Mouse (Mus musculus): ENCODE measurements at regions not wholly inside any gene's neighbourhood (a gene's known extent, or its start where the extent isn't known, plus 50 kb on each side); places are given as distances from the start of the nearest gene placed in this dataset. TPM values are rescaled to one million over a fixed set of nuclear protein-coding genes. Genes with fewer than 3 reads are reported as not detected.

DNA sequence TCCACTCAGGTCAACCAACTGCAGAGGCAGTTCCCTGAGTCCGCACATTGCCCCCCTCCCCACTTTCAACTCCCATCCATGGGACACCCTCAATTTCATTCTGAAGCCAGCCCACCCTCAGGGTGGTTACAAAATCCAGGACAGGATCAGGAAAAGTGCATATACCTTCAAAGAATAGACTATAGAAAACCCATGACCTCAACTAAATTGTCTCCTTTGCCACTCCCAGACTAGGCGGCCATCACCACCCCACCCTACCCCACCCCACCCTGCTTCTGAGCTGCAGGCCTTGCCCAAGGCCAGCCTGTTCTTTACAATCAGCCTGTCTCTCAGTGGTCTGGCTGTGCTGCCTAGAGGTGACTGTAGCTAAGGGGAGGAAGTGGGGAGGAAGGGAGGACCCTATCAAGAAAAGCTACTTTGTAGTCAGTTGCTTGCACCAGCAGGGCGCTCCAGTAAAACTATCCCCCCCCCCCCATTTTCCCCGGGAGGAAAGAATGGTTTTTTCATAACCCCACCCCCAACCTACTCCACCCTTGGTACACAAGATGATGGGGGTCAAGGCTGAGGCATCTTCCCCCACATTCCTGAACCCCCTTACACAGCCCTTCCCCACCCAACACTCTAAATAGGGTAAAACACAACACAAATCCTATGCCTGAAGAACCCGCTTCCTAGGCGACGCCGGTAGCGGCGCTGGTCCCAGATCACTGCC is 490.9 kb downstream of the Prss52 start:
- Histone ChIP-seq H3K4me3 (ENCODE audit: low read length) (no peak overlapping the region), H3K4me1 (ENCODE audit: control insufficient read depth, insufficient read depth, low read length) (peaks cover 10% of the 10 kb centered on the region; the same call in 1 of the 2 replicates), H3K9me3 (ENCODE audit: control insufficient read depth, low read length) (no peaks in the 10 kb centered on the region), H3K9ac (ENCODE audit: low read depth, low read length) (no peak overlapping the region), H3K36me3 (ENCODE audit: control insufficient read depth, insufficient read depth, low read length) (no peaks in the 10 kb centered on the region), H3K27me3 (ENCODE audit: control insufficient read depth, insufficient read depth, low read length) (peaks cover 27% of the 10 kb centered on the region), H3K4me2 (replicated peaks; ENCODE audit: low read depth, low read length) (no peak overlapping the region), H3K27ac (ENCODE audit: low read depth, low read length) (no peak overlapping the region)
- 57% methylated on average over 9 of the region's 10 CpGs for WGBS
- ATAC-seq (ENCODE audit: low FRiP score, low TSS enrichment): no peak

DNA sequence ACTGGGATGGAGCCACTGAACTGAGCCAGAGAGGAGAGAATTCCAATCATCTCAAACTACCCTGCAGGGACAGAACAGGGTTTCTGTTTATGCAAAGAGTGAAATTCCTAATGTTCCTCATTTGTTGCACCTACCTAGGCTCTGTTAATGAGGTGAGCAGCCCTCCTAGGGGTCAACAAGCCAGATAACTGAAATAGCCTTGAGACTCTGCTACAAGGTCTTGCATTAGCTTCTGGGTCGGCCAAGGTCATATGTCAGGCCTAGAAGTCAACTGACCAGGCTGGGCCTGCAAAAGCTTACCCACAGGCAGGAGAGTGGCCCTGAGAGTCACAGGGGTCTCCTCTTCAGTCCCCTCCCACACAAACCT is 491.4 kb downstream of the Prss52 start:
- Histone ChIP-seq H3K9me3 (ENCODE audit: control insufficient read depth, low read length) (no peaks in the 10 kb centered on the region), H3K4me2 (replicated peaks; ENCODE audit: low read depth, low read length) (no peak overlapping the region), H3K9ac (ENCODE audit: low read depth, low read length) (no peak overlapping the region), H3K4me3 (ENCODE audit: low read length) (no peak overlapping the region), H3K27me3 (ENCODE audit: control insufficient read depth, insufficient read depth, low read length) (peaks cover 22% of the 10 kb centered on the region), H3K27ac (ENCODE audit: low read depth, low read length) (no peak overlapping the region), H3K36me3 (ENCODE audit: control insufficient read depth, insufficient read depth, low read length) (no peaks in the 10 kb centered on the region), H3K4me1 (ENCODE audit: control insufficient read depth, insufficient read depth, low read length) (peaks cover 7% of the 10 kb centered on the region; the same call in 1 of the 2 replicates)
- no peak for ATAC-seq (ENCODE audit: low FRiP score, low TSS enrichment)
- WGBS: 30% methylated on average over 1 of the region's 1 CpGs

DNA sequence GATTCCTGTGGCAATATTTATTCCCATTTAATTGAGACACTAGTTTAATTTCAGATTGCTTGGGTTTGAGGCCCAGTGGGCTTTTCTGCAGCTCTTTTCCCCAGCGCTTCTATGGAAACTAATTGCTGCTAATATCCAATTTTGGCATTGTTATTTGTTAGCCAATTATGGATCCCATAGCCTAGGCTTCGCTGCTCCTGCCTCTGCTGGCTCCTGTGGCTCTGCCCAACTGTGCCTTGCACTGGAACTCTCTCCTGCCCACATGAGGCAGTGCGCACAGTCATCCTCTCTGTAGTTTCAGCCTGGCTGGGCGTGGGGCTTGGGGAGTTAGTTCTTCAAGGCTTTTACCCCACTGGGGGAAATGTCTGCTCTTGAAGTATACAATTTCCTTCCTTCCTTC is 491.8 kb downstream of the Prss52 start:
- 91% methylated on average over 4 of the region's 4 CpGs for WGBS
- no peak overlapping the region for H3K4me2 ChIP-seq (replicated peaks; ENCODE audit: low read depth, low read length)
- H3K27me3 ChIP-seq (ENCODE audit: control insufficient read depth, insufficient read depth, low read length): peaks cover 19% of the 10 kb centered on the region

DNA sequence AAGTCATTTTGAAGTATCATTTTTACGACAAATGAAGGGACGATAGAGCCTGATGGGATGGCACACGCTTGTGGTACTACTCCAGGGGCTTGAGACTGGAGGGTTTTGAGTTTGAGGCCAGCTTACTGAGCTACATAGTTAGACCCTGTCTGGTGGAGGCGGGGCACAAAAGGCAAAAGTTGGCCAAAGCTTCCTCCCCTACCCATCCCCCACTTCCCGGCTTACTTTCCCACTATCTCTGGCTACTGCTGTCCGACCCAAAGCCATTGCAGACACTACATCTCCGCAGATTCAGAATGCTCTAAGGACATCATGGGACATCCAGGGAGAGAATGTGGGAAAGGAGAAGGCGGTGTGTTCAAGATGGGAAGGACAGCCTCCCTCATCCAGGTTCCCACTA is 493.1 kb downstream of the Prss52 start:
- Histone ChIP-seq H3K4me1 (ENCODE audit: control insufficient read depth, insufficient read depth, low read length) (no peaks in the 10 kb centered on the region), H3K4me3 (ENCODE audit: low read length) (no peak overlapping the region)
- WGBS: 65% methylated on average over 8 of the region's 8 CpGs

More for the DNA sequence above, 491.8 kb downstream of the Prss52 start:
- Histone ChIP-seq H3K4me3 (ENCODE audit: low read length) (no peak overlapping the region), H3K27ac (ENCODE audit: low read depth, low read length) (no peak overlapping the region), H3K9ac (ENCODE audit: low read depth, low read length) (no peak overlapping the region), H3K36me3 (ENCODE audit: control insufficient read depth, insufficient read depth, low read length) (no peaks in the 10 kb centered on the region), H3K9me3 (ENCODE audit: control insufficient read depth, low read length) (no peaks in the 10 kb centered on the region), H3K4me1 (ENCODE audit: control insufficient read depth, insufficient read depth, low read length) (peaks cover 3% of the 10 kb centered on the region; the same call in 1 of the 2 replicates)
- no peak for ATAC-seq (ENCODE audit: low FRiP score, low TSS enrichment)

More for the DNA sequence above, 493.1 kb downstream of the Prss52 start:
- Histone ChIP-seq H3K9ac (ENCODE audit: low read depth, low read length) (no peak overlapping the region), H3K36me3 (ENCODE audit: control insufficient read depth, insufficient read depth, low read length) (no peaks in the 10 kb centered on the region), H3K27me3 (ENCODE audit: control insufficient read depth, insufficient read depth, low read length) (peaks cover 9% of the 10 kb centered on the region), H3K9me3 (ENCODE audit: control insufficient read depth, low read length) (no peaks in the 10 kb centered on the region), H3K4me2 (replicated peaks; ENCODE audit: low read depth, low read length) (no peak overlapping the region), H3K27ac (ENCODE audit: low read depth, low read length) (no peak overlapping the region)
- ATAC-seq (ENCODE audit: low FRiP score, low TSS enrichment): no peak

MicroRNAs encoded in the stretch of these regions (microRNA counts, 519-probe panel; counts per million panel counts)
- microRNA mmu-miR-124: not detected

Small RNA genes lying in the stretch of these regions (microRNA-seq; reads per million reads assigned to microRNA genes)
- not detected for gene Mir124a-1
- not detected for gene Mir3078
